Mouse (Mus musculus) kidney, postnatal 0 days (tissue): ENCODE measurements around the gene Rufy4. TPM values are rescaled to one million over a fixed set of nuclear protein-coding genes. Genes with fewer than 3 reads are reported as not detected.
A peak's percentile ranks its signal among the peaks of the same experiment; 100 is the strongest.

ENCODE experiments used
- ATAC-seq: fragments of 200-750 bp; cut with Nextera tagmentation; replicated peaks from 2 replicates; pipeline ENCODE4 v1.8.0; 2017; ENCODE audit warnings: low read depth, moderate number of reproducible peaks, moderate TSS enrichment, moderate library complexity; ENCODE audit not compliant: low FRiP score
- DNase-seq: peaks from one replicate; pipeline ENCODE4 v3.0.0-alpha.2; 2016; ENCODE audit warnings: low spot score
- H3K27ac ChIP-seq: fragments of 300-500 bp; sonication (generic); 2 replicates; pipeline ENCODE4 v1.5.1; 2014; ENCODE audit warnings: mild to moderate bottlenecking
- H3K27me3 ChIP-seq: fragments of 300-500 bp; sonication (generic); 2 replicates; pipeline ENCODE4 v1.6.1; 2014; ENCODE audit warnings: low read length, mixed read lengths; ENCODE audit not compliant: insufficient read depth
- H3K36me3 ChIP-seq: fragments of 300-500 bp; sonication (generic); 2 replicates; pipeline ENCODE4 v1.6.1; 2014; ENCODE audit warnings: low read length, mixed read lengths; ENCODE audit not compliant: insufficient read depth
- H3K4me1 ChIP-seq: fragments of 300-500 bp; sonication (generic); replicated peaks from 2 replicates; pipeline ENCODE4 v1.6.1; 2014; ENCODE audit warnings: antibody characterized with exemption, low read length, mixed read lengths; ENCODE audit not compliant: insufficient read depth
- H3K4me2 ChIP-seq: fragments of 300-500 bp; sonication (generic); 2 replicates; pipeline ENCODE4 v1.6.1; 2014; ENCODE audit warnings: mild to moderate bottlenecking, low read length, moderate library complexity, mixed read lengths
- H3K4me3 ChIP-seq: fragments of 300-500 bp; sonication (generic); replicated peaks from 2 replicates; pipeline ENCODE4 v1.5.1; 2014; ENCODE audit warnings: low read depth, low read length
- H3K9ac ChIP-seq: fragments of 300-500 bp; sonication (generic); 2 replicates; pipeline ENCODE4 v1.6.1; 2014; ENCODE audit warnings: low read depth, low read length
- H3K9me3 ChIP-seq: fragments of 300-500 bp; sonication (generic); replicated peaks from 2 replicates; pipeline ENCODE4 v1.6.1; 2016; ENCODE audit warnings: low read length, inconsistent platforms, mixed read lengths
- CTCF ChIP-seq: IDR thresholded peaks from 2 replicates; pipeline ENCODE4 v1.5.1; 2016; ENCODE audit warnings: antibody characterized with exemption, low read depth, mild to moderate bottlenecking, moderate library complexity
- WGBS: fragments of 180-500 bp; shearing (Covaris S2); extraction: QIAGEN DNeasy Blood & Tissue Kit; methylation state at CpG from one replicate; pipeline ENCODE4 v1.1.7; 2014; 5-methylcytosine and 5-hydroxymethylcytosine counted together
- polyA plus RNA-seq: library from polyadenylated mRNA; unstranded; fragments of >200 nt; fragmentation: Nextera tagmentation; extraction: Ambion mirVana; gene quantifications from 2 replicates; pipeline ENCODE4 v1.2.1, GENCODE M21; 2015

Rufy4 gene
- polyA plus RNA-seq, 1 experiment from 2014 or later, result 0.07 TPM

GRCm38 (mm10) chr1:74133954-74134353, 8.6 kb downstream of the Rufy4 start:
- WGBS, result 74% methylated on average over 6 of the region's 6 CpGs

GRCm38 (mm10) chr1:74135326-74135950, 10.1 kb downstream of the Rufy4 start:
- Histone ChIP-seq H3K27ac (no peak overlapping the region), H3K4me3 (no peak overlapping the region), H3K9ac (no peak overlapping the region), H3K9me3 (no peaks in the 10 kb centered on the region), H3K4me1 (no peaks in the 10 kb centered on the region), H3K4me2 (no peak overlapping the region), H3K27me3 (no peaks in the 10 kb centered on the region), H3K36me3 (no peaks in the 10 kb centered on the region)
- no peak for TF ChIP-seq CTCF
- DNase-seq, result no peak
- WGBS, result 77% methylated on average over 6 of the region's 6 CpGs
- no peak for ATAC-seq

More at GRCm38 (mm10) chr1:74133954-74134353, 8.6 kb downstream of the Rufy4 start:
- no peak for TF ChIP-seq CTCF
- Histone ChIP-seq H3K27ac (no peak overlapping the region), H3K4me3 (no peak overlapping the region), H3K4me1 (no peaks in the 10 kb centered on the region), H3K4me2 (no peak overlapping the region), H3K9me3 (no peaks in the 10 kb centered on the region), H3K9ac (no peak overlapping the region), H3K36me3 (no peaks in the 10 kb centered on the region), H3K27me3 (no peaks in the 10 kb centered on the region)
- ATAC-seq (no peak), DNase-seq (no peak)

- no peak for DNase-seq
Observed at GRCm38 (mm10) chr1:74139415-74139814, 14.1 kb downstream of the Rufy4 start.

GRCm38 (mm10) chr1:74141781-74142180, 16.4 kb downstream of the Rufy4 start:
- ATAC-seq (no peak), DNase-seq (no peak)
- TF ChIP-seq CTCF, result no peak
- Histone ChIP-seq H3K4me3 (no peak overlapping the region), H3K27ac (no peak overlapping the region), H3K9ac (no peak overlapping the region), H3K4me2 (no peak overlapping the region), H3K9me3 (no peaks in the 10 kb centered on the region), H3K36me3 (no peaks in the 10 kb centered on the region), H3K27me3 (no peaks in the 10 kb centered on the region), H3K4me1 (no peaks in the 10 kb centered on the region)
- 71% methylated on average over 8 of the region's 8 CpGs for WGBS

More at GRCm38 (mm10) chr1:74139415-74139814, 14.1 kb downstream of the Rufy4 start:
- no peak; the same call in 1 of the 2 replicates for ATAC-seq
- Histone ChIP-seq H3K27me3 (no peaks in the 10 kb centered on the region), H3K4me3 (no peak overlapping the region), H3K9me3 (no peaks in the 10 kb centered on the region), H3K4me2 (no peak overlapping the region), H3K4me1 (no peaks in the 10 kb centered on the region), H3K36me3 (no peaks in the 10 kb centered on the region), H3K9ac (no peak overlapping the region), H3K27ac (no peak overlapping the region)
- 62% methylated on average over 3 of the region's 3 CpGs for WGBS
- peak; percentile 48; the same call in 1 of the 2 replicates for TF ChIP-seq CTCF

- Histone ChIP-seq H3K4me3 (no peak overlapping the region), H3K9me3 (no peaks in the 10 kb centered on the region), H3K4me2 (no peak overlapping the region), H3K27me3 (no peaks in the 10 kb centered on the region), H3K9ac (no peak overlapping the region), H3K4me1 (no peaks in the 10 kb centered on the region), H3K36me3 (no peaks in the 10 kb centered on the region), H3K27ac (no peak overlapping the region)
- no peak for DNase-seq
- 88% methylated on average over 6 of the region's 6 CpGs for WGBS
- no peak for ATAC-seq
- TF ChIP-seq CTCF, result no peak
Observed at GRCm38 (mm10) chr1:74149106-74149885, 24.0 kb downstream of the Rufy4 start.

- DNase-seq, result no peak
- no peaks in the 10 kb centered on the region for H3K4me1 ChIP-seq
- H3K9me3 ChIP-seq, result no peaks in the 10 kb centered on the region
- H3K4me3 ChIP-seq, result no peak overlapping the region
- H3K36me3 ChIP-seq, result no peaks in the 10 kb centered on the region
- H3K9ac ChIP-seq, result no peak overlapping the region
- H3K27me3 ChIP-seq, result no peaks in the 10 kb centered on the region
- WGBS, result 89% methylated on average over 3 of the region's 3 CpGs
- no peak for TF ChIP-seq CTCF
- H3K27ac ChIP-seq, result no peak overlapping the region
- no peak overlapping the region for H3K4me2 ChIP-seq
- ATAC-seq, result no peak
Observed at GRCm38 (mm10) chr1:74150101-74150500, 24.8 kb downstream of the Rufy4 start.
